Mouse (Mus musculus) heart, postnatal 0 days (tissue): ENCODE data around the gene Olfr62.

ENCODE experiments used
- CTCF ChIP-seq: IDR thresholded peaks from 2 replicates; pipeline ENCODE4 v1.5.1; 2016; ENCODE audit warnings: antibody characterized with exemption, control low read depth, low read depth
- EP300 ChIP-seq: IDR thresholded peaks from 2 replicates; pipeline ENCODE4 v1.6.1; 2016; ENCODE audit warnings: antibody characterized with exemption, low read depth

DNA sequence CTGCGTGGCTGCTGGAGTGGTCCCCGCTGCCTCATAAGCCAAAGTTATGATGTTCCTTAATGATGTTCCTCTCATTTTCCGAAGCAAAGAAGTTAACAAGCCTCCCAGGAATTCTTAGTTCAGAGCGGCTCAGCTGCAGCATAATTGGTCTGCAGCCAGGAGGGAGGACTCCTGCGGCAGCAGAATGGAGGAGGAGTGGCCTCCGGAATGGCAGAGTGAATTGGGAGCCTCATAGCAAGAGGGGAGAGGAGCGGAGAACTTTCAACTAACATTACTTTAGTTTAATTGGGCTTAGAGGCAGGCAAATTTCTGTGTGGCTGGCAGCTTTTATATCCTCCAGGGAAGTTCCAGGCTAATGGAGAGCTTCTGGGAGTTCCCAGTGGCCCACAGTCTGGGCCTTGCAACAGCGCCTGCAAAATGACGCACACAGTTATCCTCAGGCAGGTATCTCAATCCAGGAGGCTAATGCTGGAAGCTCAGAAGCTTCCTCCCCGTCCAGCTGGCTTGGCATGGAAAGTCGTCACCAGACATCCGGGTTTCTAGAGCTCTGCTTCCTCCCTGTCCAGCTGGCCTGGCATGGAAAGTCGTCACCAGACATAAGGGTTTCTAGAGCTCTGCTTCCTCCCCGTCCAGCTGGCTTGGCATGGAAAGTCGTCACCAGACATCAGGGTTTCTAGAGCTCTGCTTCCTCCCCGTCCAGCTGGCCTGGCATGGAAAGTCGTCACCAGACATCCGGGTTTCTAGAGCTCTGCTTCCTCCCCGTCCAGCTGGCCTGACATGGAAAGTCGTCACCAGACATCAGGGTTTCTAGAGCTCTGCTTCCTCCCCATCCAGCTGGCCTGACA lies 16.2 kb upstream of the Olfr62 start:
- TF ChIP-seq CTCF (no peak), EP300 (peak; percentile 63; the same call in 1 of the 2 replicates)
